Mouse (Mus musculus): ENCODE measurements around the gene Las1l. TPM values are rescaled to one million over a fixed set of nuclear protein-coding genes. Genes with fewer than 3 reads are reported as not detected.

Las1l gene
- polyA plus RNA-seq, 1 experiment from 2014 or later: 54.2 TPM

DNA sequence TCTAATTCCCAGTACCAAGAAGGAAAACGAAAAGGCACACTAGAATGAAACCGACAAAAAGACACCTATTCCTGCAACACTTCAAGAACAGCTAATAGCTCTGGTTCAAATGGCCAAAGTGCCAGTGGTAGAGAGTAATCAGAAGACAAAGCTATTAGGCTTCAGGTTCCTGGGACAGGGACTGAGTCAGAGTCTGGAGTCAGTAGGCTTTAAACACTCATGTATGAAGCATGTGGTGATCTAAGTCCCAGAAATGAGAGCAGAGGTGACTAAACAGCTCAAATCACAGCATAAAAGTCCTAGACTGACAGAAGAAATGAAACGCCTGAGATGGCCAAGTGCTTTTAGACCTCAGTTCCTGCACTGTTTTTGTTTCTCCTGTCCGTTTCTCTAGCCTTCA lies 8.6 kb downstream of the Las1l start:
- 82% methylated on average over 4 of the region's 4 CpGs for WGBS
- H3K4me2 ChIP-seq: no peak overlapping the region
- H3K4me3 ChIP-seq: no peak overlapping the region
- H3K27ac ChIP-seq: no peak overlapping the region
- no peaks in the 10 kb centered on the region for H3K9me3 ChIP-seq
- peaks cover 18% of the 10 kb centered on the region for H3K36me3 ChIP-seq
- no peaks in the 10 kb centered on the region for H3K27me3 ChIP-seq
- no peak overlapping the region for H3K9ac ChIP-seq
- no peaks in the 10 kb centered on the region for H3K4me1 ChIP-seq
- ATAC-seq (ENCODE audit: insufficient number of reproducible peaks, low FRiP score, low TSS enrichment, low read depth): no peak

DNA sequence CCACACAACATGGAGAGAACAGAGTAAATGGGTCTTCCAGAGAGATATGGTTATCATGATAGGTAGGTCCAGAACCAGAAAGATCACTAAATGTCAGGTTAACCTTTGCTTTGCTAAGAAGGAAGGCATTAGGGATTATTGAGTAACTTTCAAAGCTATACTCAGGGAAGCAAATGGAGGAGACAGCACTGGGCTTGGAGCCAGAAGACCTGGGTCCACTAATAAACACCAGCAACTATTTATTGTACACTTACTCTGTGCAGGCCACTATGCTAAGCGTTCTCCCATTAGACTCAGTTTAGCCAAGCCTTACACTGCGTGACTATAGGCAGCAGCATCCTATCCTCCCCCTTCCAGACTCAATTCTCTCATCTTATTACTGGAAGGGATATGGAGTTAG lies 11.3 kb downstream of the Las1l start:
- Histone ChIP-seq H3K36me3 (peaks cover 19% of the 10 kb centered on the region; the same call in 1 of the 2 replicates), H3K27me3 (no peaks in the 10 kb centered on the region), H3K9ac (no peak overlapping the region), H3K4me2 (no peak overlapping the region), H3K4me3 (no peak overlapping the region), H3K9me3 (no peaks in the 10 kb centered on the region), H3K4me1 (no peaks in the 10 kb centered on the region), H3K27ac (no peak overlapping the region)
- no peak for ATAC-seq (ENCODE audit: insufficient number of reproducible peaks, low FRiP score, low TSS enrichment, low read depth)
- 89% methylated on average over 2 of the region's 2 CpGs for WGBS

DNA sequence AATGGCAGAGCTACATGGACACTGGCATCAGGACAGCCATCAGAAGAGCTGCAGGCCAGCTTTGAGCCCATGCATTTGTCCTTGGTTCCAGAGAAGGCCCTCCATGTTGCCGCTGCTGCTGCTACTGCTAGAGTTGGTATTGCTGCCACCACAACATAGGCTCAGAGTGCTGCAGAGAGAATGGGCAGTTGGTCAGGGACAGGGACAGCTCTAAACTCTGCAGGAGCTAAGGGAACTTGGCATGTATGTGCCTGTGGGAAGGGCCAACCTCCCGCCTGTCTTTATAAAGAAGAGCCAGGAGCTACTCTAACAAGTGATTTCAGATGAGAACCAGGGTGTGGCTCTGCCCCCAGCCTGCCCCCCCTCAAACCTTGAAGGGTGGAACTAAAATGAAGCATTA lies 21.3 kb downstream of the Las1l start:
- Histone ChIP-seq H3K4me1 (no peaks in the 10 kb centered on the region), H3K4me3 (no peak overlapping the region), H3K27me3 (no peaks in the 10 kb centered on the region; the same call in 1 of the 2 replicates), H3K36me3 (peaks cover 10% of the 10 kb centered on the region; the same call in 1 of the 2 replicates), H3K4me2 (no peak overlapping the region), H3K27ac (no peak overlapping the region), H3K9ac (no peak overlapping the region), H3K9me3 (no peaks in the 10 kb centered on the region)
- 92% methylated on average over 2 of the region's 2 CpGs for WGBS
- no peak for ATAC-seq (ENCODE audit: insufficient number of reproducible peaks, low FRiP score, low TSS enrichment, low read depth)

DNA sequence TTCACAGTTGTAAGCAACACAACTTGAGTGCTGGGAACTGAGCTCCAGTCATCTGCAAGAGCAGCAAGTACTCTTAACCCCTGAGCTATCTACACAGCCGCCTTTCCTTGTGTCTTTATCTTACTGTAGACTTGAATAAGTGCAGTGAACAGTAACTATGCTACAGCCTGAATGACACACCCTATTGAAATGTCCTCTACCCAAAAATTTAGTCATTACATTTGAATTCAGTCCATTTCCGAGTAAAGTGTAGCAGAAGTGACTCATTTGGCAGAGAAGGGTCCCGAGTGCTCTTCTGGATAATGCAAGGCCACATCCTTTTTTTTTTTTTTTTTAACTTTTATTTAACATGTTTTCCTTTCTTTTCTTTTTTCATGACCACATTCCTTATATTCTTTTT lies 54.0 kb downstream of the Las1l start:
- Histone ChIP-seq H3K4me2 (no peak overlapping the region), H3K9me3 (no peaks in the 10 kb centered on the region), H3K36me3 (no peaks in the 10 kb centered on the region), H3K9ac (no peak overlapping the region), H3K4me3 (no peak overlapping the region), H3K27ac (no peak overlapping the region), H3K4me1 (no peaks in the 10 kb centered on the region), H3K27me3 (no peaks in the 10 kb centered on the region)
- WGBS: 80% methylated on average over 3 of the region's 3 CpGs
- ATAC-seq (ENCODE audit: insufficient number of reproducible peaks, low FRiP score, low TSS enrichment, low read depth): no peak

Other genes starting within 250 kb of the Las1l start
- gene Zc3h12b, start 245.3 kb downstream of the Las1l start, polyA plus RNA-seq (2015; fragmentation: Nextera tagmentation; extraction: Ambion mirVana): 2.7 and 4.1 TPM in 2 replicates
- gene Msn, start 139.1 kb upstream of the Las1l start, polyA plus RNA-seq (2015; fragmentation: Nextera tagmentation; extraction: Ambion mirVana): 116 and 132 TPM in 2 replicates

Measured in limb, embryonic 15.5 days (tissue).